Mouse (Mus musculus) embryonic fibroblast, embryonic 13.5 days (primary cell): Measurements from ENCODE around the gene Asxl2.
"Not testable (repeated sequence)": the region's sequence is repeated elsewhere in the genome, so short reads cannot be mapped to it uniquely, and the experiment has no call there.

Experiments used
- CTCF ChIP-seq: IDR thresholded peaks from 2 replicates; pipeline ENCODE4 v1.5.1; 2011; ENCODE audit warnings: mild to moderate bottlenecking, control low read depth, low read length, moderate library complexity, borderline replicate concordance; ENCODE audit not compliant: insufficient read depth
- POLR2A ChIP-seq: IDR thresholded peaks from 2 replicates; pipeline ENCODE4 v1.6.1; 2011; ENCODE audit warnings: low read depth, mild to moderate bottlenecking, control low read depth, low read length, moderate library complexity

DNA sequence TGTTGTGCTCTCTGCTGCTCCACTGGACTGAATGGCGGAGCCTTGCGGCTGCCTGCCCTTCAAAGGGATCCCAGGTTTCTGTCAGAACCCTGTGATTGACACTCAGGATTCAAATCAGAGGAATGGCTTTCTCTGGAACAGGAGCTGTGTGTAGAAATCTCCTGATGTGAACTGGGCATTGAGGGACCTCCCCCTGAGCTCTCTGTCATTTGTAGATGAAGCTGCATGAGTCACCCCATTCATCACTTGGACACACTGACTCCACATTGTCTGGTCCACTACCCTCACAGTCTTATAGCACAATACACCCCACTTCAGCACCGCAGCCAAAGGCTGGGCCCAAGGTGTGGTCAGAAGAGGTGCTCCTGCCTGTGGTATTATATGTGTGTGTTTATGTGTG, 21.0 kb upstream of the Asxl2 start:
- not testable (repeated sequence) for TF ChIP-seq POLR2A, CTCF
